Mouse (Mus musculus): ENCODE measurements around the gene Slc6a21.

Slc6a21 gene

GRCm38 (mm10) chr7:45277136-45277760 lies at the start of gene Slc6a21:
Slc6a21 (plus strand) TSS chr7:45277513.
- DNase-seq (ENCODE audit: low spot score) = peak; percentile 77

GRCm38 (mm10) chr7:45228548-45228947 lies 48.8 kb upstream of the Slc6a21 start:
- no peak for DNase-seq (ENCODE audit: low spot score)

- no peak for DNase-seq (ENCODE audit: low spot score)
Observed at GRCm38 (mm10) chr7:45229046-45229445, 48.3 kb upstream of the Slc6a21 start.

- no peak for DNase-seq (ENCODE audit: low spot score)
Observed at GRCm38 (mm10) chr7:45229459-45230203, 47.7 kb upstream of the Slc6a21 start.

- DNase-seq (ENCODE audit: low spot score) = no peak
Observed at GRCm38 (mm10) chr7:45231192-45231591, 46.1 kb upstream of the Slc6a21 start.

- DNase-seq (ENCODE audit: low spot score) = no peak
Observed at GRCm38 (mm10) chr7:45231941-45232340, 45.4 kb upstream of the Slc6a21 start.

- no peak for DNase-seq (ENCODE audit: low spot score)
Observed at GRCm38 (mm10) chr7:45232716-45233465, 44.4 kb upstream of the Slc6a21 start.

GRCm38 (mm10) chr7:45233580-45234332 lies 43.6 kb upstream of the Slc6a21 start:
- DNase-seq (ENCODE audit: low spot score) = no peak

GRCm38 (mm10) chr7:45234333-45234841 lies 42.9 kb upstream of the Slc6a21 start:
- DNase-seq (ENCODE audit: low spot score) = no peak

- DNase-seq (ENCODE audit: low spot score) = no peak
Observed at GRCm38 (mm10) chr7:45234922-45235571, 42.3 kb upstream of the Slc6a21 start.

- DNase-seq (ENCODE audit: low spot score) = no peak
Observed at GRCm38 (mm10) chr7:45235656-45236180, 41.6 kb upstream of the Slc6a21 start.

GRCm38 (mm10) chr7:45237747-45238699 lies 39.3 kb upstream of the Slc6a21 start:
- no peak for DNase-seq (ENCODE audit: low spot score)

GRCm38 (mm10) chr7:45238723-45239496 lies 38.4 kb upstream of the Slc6a21 start, which contains the start of gene Cd37:
Cd37 (minus strand) TSS chr7:45239115.
- peak; percentile 82 for DNase-seq (ENCODE audit: low spot score)

GRCm38 (mm10) chr7:45240109-45240508 lies 37.2 kb upstream of the Slc6a21 start:
- DNase-seq (ENCODE audit: low spot score) = no peak

GRCm38 (mm10) chr7:45240633-45241388 lies 36.5 kb upstream of the Slc6a21 start, which contains the start of gene Slc6a16:
Slc6a16 (plus strand) TSS chr7:45241085.
- no peak for DNase-seq (ENCODE audit: low spot score)

GRCm38 (mm10) chr7:45241389-45241749 lies 35.9 kb upstream of the Slc6a21 start:
- no peak for DNase-seq (ENCODE audit: low spot score)

GRCm38 (mm10) chr7:45247666-45248065 lies 29.6 kb upstream of the Slc6a21 start:
- no peak for DNase-seq (ENCODE audit: low spot score)

GRCm38 (mm10) chr7:45253806-45254205 lies 23.5 kb upstream of the Slc6a21 start:
- DNase-seq (ENCODE audit: low spot score) = no peak

Data from T-cell, adult 2 months (primary cell).